Mouse (Mus musculus): ENCODE measurements at regions not wholly inside any gene's neighbourhood (a gene's known extent, or its start where the extent isn't known, plus 50 kb on each side); places are given as distances from the start of the nearest gene placed in this dataset.

- TF ChIP-seq CTCF (IDR thresholded peaks at IDR 0.05; ENCODE audit: low read depth) (no peak), EP300 (IDR thresholded peaks at IDR 0.05; ENCODE audit: low read depth) (no peak)
These were observed 720.7 kb downstream of the Hace1 start for GRCm38 (mm10) chr10:46298352-46298751.
